Mouse (Mus musculus): ENCODE measurements around the gene Rab4b. TPM values are rescaled to one million over a fixed set of nuclear protein-coding genes. Genes with fewer than 3 reads are reported as not detected.

The Rab4b gene
- polyA plus RNA-seq, 1 experiment from 2014 or later, result 32.7 TPM

GRCm38 (mm10) chr7:27164112-27164947 lies 14.4 kb downstream of the Rab4b start:
- peak overlapping the region; percentile 68 for H3K4me3 ChIP-seq (ENCODE audit: low read depth, low read length)
- TF ChIP-seq EP300 (IDR thresholded peaks at IDR 0.05; ENCODE audit: low read depth) (no peak), CTCF (IDR thresholded peaks at IDR 0.05; ENCODE audit: low read depth) (no peak)

GRCm38 (mm10) chr7:27163450-27163805 lies 15.3 kb downstream of the Rab4b start:
- H3K36me3 ChIP-seq (replicated peaks; ENCODE audit: insufficient read depth, low read length), result peaks cover 35% of the 10 kb centered on the region
- H3K4me1 ChIP-seq (ENCODE audit: insufficient read depth), result peaks cover 53% of the 10 kb centered on the region
- H3K9ac ChIP-seq (replicated peaks), result peak overlapping the region; percentile 82
- H3K27me3 ChIP-seq (ENCODE audit: insufficient read depth, low read length), result no peaks in the 10 kb centered on the region
- DNase-seq (no peak), ATAC-seq (no peak)
- peak overlapping the region; percentile 61 for H3K4me2 ChIP-seq (ENCODE audit: low read depth, low read length)
- H3K9me3 ChIP-seq (ENCODE audit: low read length), result no peaks in the 10 kb centered on the region
- 79% methylated on average over 5 of the region's 5 CpGs for WGBS (ENCODE audit: insufficient replicate concordance)
- no peak overlapping the region for H3K27ac ChIP-seq (ENCODE audit: low read depth)
- 0 out of 2 replicates have a peak overlapping the region, but pooled peaks have one; percentile 15 for H3K4me3 ChIP-seq (ENCODE audit: low read depth, low read length)
- TF ChIP-seq CTCF (IDR thresholded peaks at IDR 0.05; ENCODE audit: low read depth), result no peak
- TF ChIP-seq EP300 (IDR thresholded peaks at IDR 0.05; ENCODE audit: low read depth), result no peak

More at GRCm38 (mm10) chr7:27164112-27164947, 14.4 kb downstream of the Rab4b start:
- H3K36me3 ChIP-seq (replicated peaks; ENCODE audit: insufficient read depth, low read length), result peaks cover 26% of the 10 kb centered on the region
- peak overlapping the region; percentile 82 for H3K9ac ChIP-seq (replicated peaks)
- ATAC-seq (no peak), DNase-seq (no peak)
- 0 out of 2 replicates have a peak overlapping the region, but pooled peaks have one; percentile 97 for H3K27ac ChIP-seq (ENCODE audit: low read depth)
- peaks cover 58% of the 10 kb centered on the region for H3K4me1 ChIP-seq (ENCODE audit: insufficient read depth)
- H3K4me2 ChIP-seq (ENCODE audit: low read depth, low read length), result peak overlapping the region; percentile 61
- H3K9me3 ChIP-seq (ENCODE audit: low read length), result no peaks in the 10 kb centered on the region
- WGBS (ENCODE audit: insufficient replicate concordance), result 84% methylated on average over 33 of the region's 33 CpGs
- H3K27me3 ChIP-seq (ENCODE audit: insufficient read depth, low read length), result no peaks in the 10 kb centered on the region

GRCm38 (mm10) chr7:27162780-27163449 lies 15.8 kb downstream of the Rab4b start:
- H3K27me3 ChIP-seq (ENCODE audit: insufficient read depth, low read length), result no peaks in the 10 kb centered on the region
- H3K4me2 ChIP-seq (ENCODE audit: low read depth, low read length), result peak overlapping the region; percentile 61
- 71% methylated on average over 5 of the region's 5 CpGs for WGBS (ENCODE audit: insufficient replicate concordance)
- peaks cover 50% of the 10 kb centered on the region for H3K4me1 ChIP-seq (ENCODE audit: insufficient read depth)
- peak overlapping the region; percentile 22; the same call in 1 of the 2 replicates for H3K27ac ChIP-seq (ENCODE audit: low read depth)
- DNase-seq, result no peak
- ATAC-seq, result no peak
- H3K36me3 ChIP-seq (replicated peaks; ENCODE audit: insufficient read depth, low read length), result peaks cover 39% of the 10 kb centered on the region
- 0 out of 2 replicates have a peak overlapping the region, but pooled peaks have one; percentile 15 for H3K4me3 ChIP-seq (ENCODE audit: low read depth, low read length)
- H3K9ac ChIP-seq (replicated peaks), result peak overlapping the region; percentile 82
- no peaks in the 10 kb centered on the region for H3K9me3 ChIP-seq (ENCODE audit: low read length)
- TF ChIP-seq CTCF (IDR thresholded peaks at IDR 0.05; ENCODE audit: low read depth) (no peak), EP300 (IDR thresholded peaks at IDR 0.05; ENCODE audit: low read depth) (no peak)

- Histone ChIP-seq H3K9ac (replicated peaks) (no peak overlapping the region), H3K27me3 (ENCODE audit: insufficient read depth, low read length) (no peaks in the 10 kb centered on the region), H3K4me1 (ENCODE audit: insufficient read depth) (peaks cover 43% of the 10 kb centered on the region), H3K36me3 (replicated peaks; ENCODE audit: insufficient read depth, low read length) (peaks cover 44% of the 10 kb centered on the region), H3K27ac (ENCODE audit: low read depth) (no peak overlapping the region), H3K9me3 (ENCODE audit: low read length) (no peaks in the 10 kb centered on the region), H3K4me2 (ENCODE audit: low read depth, low read length) (no peak overlapping the region), H3K4me3 (ENCODE audit: low read depth, low read length) (no peak overlapping the region)
- DNase-seq, result no peak
- WGBS (ENCODE audit: insufficient replicate concordance), result 60% methylated on average over 4 of the region's 4 CpGs
- ATAC-seq, result no peak
- TF ChIP-seq CTCF (IDR thresholded peaks at IDR 0.05; ENCODE audit: low read depth) (no peak), EP300 (IDR thresholded peaks at IDR 0.05; ENCODE audit: low read depth) (no peak)
Observed at GRCm38 (mm10) chr7:27161744-27162143, 17.0 kb downstream of the Rab4b start.

- H3K4me1 ChIP-seq (ENCODE audit: insufficient read depth), result peaks cover 43% of the 10 kb centered on the region
- TF ChIP-seq EP300 (IDR thresholded peaks at IDR 0.05; ENCODE audit: low read depth), result no peak
- TF ChIP-seq CTCF (IDR thresholded peaks at IDR 0.05; ENCODE audit: low read depth), result no peak
- peak overlapping the region; percentile 34; the same call in 1 of the 2 replicates for H3K27ac ChIP-seq (ENCODE audit: low read depth)
- ATAC-seq (no peak), DNase-seq (no peak)
- H3K9ac ChIP-seq (replicated peaks), result 0 out of 2 replicates have a peak overlapping the region, but pooled peaks have one; percentile 27
- H3K36me3 ChIP-seq (replicated peaks; ENCODE audit: insufficient read depth, low read length), result peaks cover 44% of the 10 kb centered on the region
- WGBS (ENCODE audit: insufficient replicate concordance), result 73% methylated on average over 3 of the region's 3 CpGs
- H3K27me3 ChIP-seq (ENCODE audit: insufficient read depth, low read length), result no peaks in the 10 kb centered on the region
- H3K4me2 ChIP-seq (ENCODE audit: low read depth, low read length), result no peak overlapping the region
- H3K4me3 ChIP-seq (ENCODE audit: low read depth, low read length), result no peak overlapping the region
- H3K9me3 ChIP-seq (ENCODE audit: low read length), result no peaks in the 10 kb centered on the region
Observed at GRCm38 (mm10) chr7:27160921-27161320, 17.8 kb downstream of the Rab4b start.

DNA sequence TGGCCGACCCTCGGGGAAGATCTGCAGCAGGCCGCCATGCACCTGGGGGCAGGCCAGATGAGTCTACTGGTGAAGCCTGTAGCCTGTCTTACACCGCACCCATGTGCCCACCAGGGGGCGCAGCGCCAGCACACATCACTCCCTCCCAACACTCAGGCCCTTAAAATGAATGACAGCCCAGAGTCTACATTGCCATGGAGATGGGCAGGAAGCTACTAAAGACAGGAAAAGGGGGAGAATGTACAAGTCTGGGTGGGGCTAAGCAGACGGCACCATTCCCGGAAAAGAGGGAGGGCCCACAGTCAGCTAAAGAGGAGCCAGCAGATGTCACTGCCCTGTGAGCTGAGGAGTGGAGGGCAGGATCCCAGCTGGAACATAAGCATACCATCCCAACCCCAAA lies 18.8 kb downstream of the Rab4b start:
- Histone ChIP-seq H3K27ac (ENCODE audit: low read depth) (peak overlapping the region; percentile 34; the same call in 1 of the 2 replicates), H3K36me3 (replicated peaks; ENCODE audit: insufficient read depth, low read length) (peaks cover 40% of the 10 kb centered on the region), H3K27me3 (ENCODE audit: insufficient read depth, low read length) (no peaks in the 10 kb centered on the region), H3K4me2 (ENCODE audit: low read depth, low read length) (no peak overlapping the region), H3K4me1 (ENCODE audit: insufficient read depth) (peaks cover 35% of the 10 kb centered on the region), H3K9ac (replicated peaks) (no peak overlapping the region), H3K4me3 (ENCODE audit: low read depth, low read length) (no peak overlapping the region), H3K9me3 (ENCODE audit: low read length) (no peaks in the 10 kb centered on the region)
- TF ChIP-seq EP300 (IDR thresholded peaks at IDR 0.05; ENCODE audit: low read depth) (no peak), CTCF (IDR thresholded peaks at IDR 0.05; ENCODE audit: low read depth) (peak; percentile 98)
- peak; percentile 83 for ATAC-seq
- WGBS (ENCODE audit: insufficient replicate concordance), result 8% methylated on average over 8 of the region's 8 CpGs
- DNase-seq, result peak; percentile 86

All from liver, postnatal 0 days (tissue).